Mouse (Mus musculus) right cerebral cortex, postnatal 4 days (tissue): ENCODE data around the gene Pdap1.
A peak's percentile ranks its signal among the peaks of the same experiment; 100 is the strongest.
"Not testable (repeated sequence)": the region's sequence is repeated elsewhere in the genome, so short reads cannot be mapped to it uniquely, and the experiment has no call there.

Source experiments
- DNase-seq: peaks from one replicate; pipeline ENCODE4 v3.0.0-alpha.2; 2022

Pdap1 gene

GRCm38 (mm10) chr5:145139571-145140519 lies at the start of gene Pdap1, which contains the start of gene Bud31:
Pdap1 (minus strand) TSS chr5:145140238.
Bud31 (plus strand) TSS chr5:145140362.
- peak; percentile 95 for DNase-seq

GRCm38 (mm10) chr5:145189416-145189815 lies 49.4 kb upstream of the Pdap1 start:
- no peak for DNase-seq

- DNase-seq, result no peak
Measured at GRCm38 (mm10) chr5:145185244-145185643, 45.2 kb upstream of the Pdap1 start.

- no peak for DNase-seq
Measured at GRCm38 (mm10) chr5:145178461-145178980, 38.5 kb upstream of the Pdap1 start.

GRCm38 (mm10) chr5:145167306-145167661 lies 27.2 kb upstream of the Pdap1 start:
- no peak for DNase-seq

GRCm38 (mm10) chr5:145166536-145167305 lies 26.7 kb upstream of the Pdap1 start, which contains the start of the genes Ptcd1 and Cpsf4:
Ptcd1 (minus strand) TSS chr5:145167108.
Cpsf4 (plus strand) TSS chr5:145167213.
- peak; percentile 97 for DNase-seq

- DNase-seq, result no peak
Measured at GRCm38 (mm10) chr5:145165184-145165583, 25.1 kb upstream of the Pdap1 start.

GRCm38 (mm10) chr5:145164710-145165109 lies 24.7 kb upstream of the Pdap1 start:
- DNase-seq, result no peak

- no peak for DNase-seq
Measured at GRCm38 (mm10) chr5:145161361-145161760, 21.3 kb upstream of the Pdap1 start.

GRCm38 (mm10) chr5:145152690-145153089 lies 12.7 kb upstream of the Pdap1 start:
- no peak for DNase-seq

- DNase-seq, result no peak
Measured at GRCm38 (mm10) chr5:145149294-145149693, 9.3 kb upstream of the Pdap1 start.

GRCm38 (mm10) chr5:145147748-145148147 lies 7.7 kb upstream of the Pdap1 start:
- no peak for DNase-seq

- DNase-seq, result no peak
Measured at GRCm38 (mm10) chr5:145140611-145141010, 573 bp upstream of the Pdap1 start.

GRCm38 (mm10) chr5:145138836-145139235 lies 1.2 kb downstream of the Pdap1 start:
- DNase-seq, result no peak

- not testable (repeated sequence) for DNase-seq
Measured at GRCm38 (mm10) chr5:145133275-145133674, 6.8 kb downstream of the Pdap1 start.

GRCm38 (mm10) chr5:145130995-145131394 lies 9.0 kb downstream of the Pdap1 start:
- DNase-seq, result no peak

- DNase-seq, result no peak
Measured at GRCm38 (mm10) chr5:145130191-145130590, 9.8 kb downstream of the Pdap1 start.

- DNase-seq, result not testable (repeated sequence)
Measured at GRCm38 (mm10) chr5:145129773-145130172, 10.3 kb downstream of the Pdap1 start.

- DNase-seq, result no peak
Measured at GRCm38 (mm10) chr5:145129124-145129523, 10.9 kb downstream of the Pdap1 start.

- no peak for DNase-seq
Measured at GRCm38 (mm10) chr5:145126580-145126979, 13.5 kb downstream of the Pdap1 start.

- no peak for DNase-seq
Measured at GRCm38 (mm10) chr5:145123396-145123795, 16.6 kb downstream of the Pdap1 start.

GRCm38 (mm10) chr5:145120921-145121320 lies 19.1 kb downstream of the Pdap1 start:
- DNase-seq, result no peak

- no peak for DNase-seq
Measured at GRCm38 (mm10) chr5:145119385-145119784, 20.7 kb downstream of the Pdap1 start.
